Mouse (Mus musculus) liver, adult 2 months (tissue): Measurements from ENCODE around the gene Ptges3.

ENCODE experiments used
- CTCF ChIP-seq: fragments of 200-500 bp; IDR thresholded peaks from 2 replicates; pipeline ENCODE4 v1.5.1; 2011; ENCODE audit warnings: low read depth, low read length, control low read depth
- POLR2A ChIP-seq: fragments of 200-500 bp; IDR thresholded peaks from 2 replicates; pipeline ENCODE4 v1.6.1; 2011; ENCODE audit warnings: low read length, control low read depth; ENCODE audit not compliant: insufficient read depth; ENCODE audit errors: extremely low read depth

DNA sequence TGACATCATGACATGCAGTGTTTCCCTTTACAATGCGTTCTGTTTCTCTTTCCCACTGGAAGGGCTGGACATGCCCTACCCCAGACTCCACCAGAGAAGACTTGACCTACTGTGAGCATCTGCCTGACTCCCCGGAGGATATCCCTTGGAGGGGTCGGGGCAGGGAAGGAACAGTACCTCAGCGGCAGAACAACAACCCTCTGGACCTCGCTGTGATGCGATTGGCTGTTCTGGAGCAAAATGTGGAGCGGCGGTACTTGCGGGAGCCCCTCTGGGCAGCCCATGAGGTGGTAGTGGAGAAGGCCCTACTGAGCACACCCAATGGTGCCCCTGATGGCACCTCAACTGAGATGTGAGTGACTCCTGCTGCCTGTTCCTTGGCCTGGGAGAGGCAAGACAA is 66.1 kb downstream of the Ptges3 start:
- TF ChIP-seq CTCF (no peak), POLR2A (no peak)
